Mouse (Mus musculus) ES-E14 (cell line): ENCODE data around the gene Ccdc88c.

Experiments
- MAFK ChIP-seq: IDR thresholded peaks from 2 replicates; pipeline ENCODE4 v1.6.1; 2014; ENCODE audit warnings: mild to moderate bottlenecking, low read depth, low read length, inconsistent platforms; ENCODE audit not compliant: insufficient read depth
- ZNF384 ChIP-seq: IDR thresholded peaks from 2 replicates; pipeline ENCODE4 v1.6.1; 2012; ENCODE audit warnings: low read depth, low read length, inconsistent platforms

DNA sequence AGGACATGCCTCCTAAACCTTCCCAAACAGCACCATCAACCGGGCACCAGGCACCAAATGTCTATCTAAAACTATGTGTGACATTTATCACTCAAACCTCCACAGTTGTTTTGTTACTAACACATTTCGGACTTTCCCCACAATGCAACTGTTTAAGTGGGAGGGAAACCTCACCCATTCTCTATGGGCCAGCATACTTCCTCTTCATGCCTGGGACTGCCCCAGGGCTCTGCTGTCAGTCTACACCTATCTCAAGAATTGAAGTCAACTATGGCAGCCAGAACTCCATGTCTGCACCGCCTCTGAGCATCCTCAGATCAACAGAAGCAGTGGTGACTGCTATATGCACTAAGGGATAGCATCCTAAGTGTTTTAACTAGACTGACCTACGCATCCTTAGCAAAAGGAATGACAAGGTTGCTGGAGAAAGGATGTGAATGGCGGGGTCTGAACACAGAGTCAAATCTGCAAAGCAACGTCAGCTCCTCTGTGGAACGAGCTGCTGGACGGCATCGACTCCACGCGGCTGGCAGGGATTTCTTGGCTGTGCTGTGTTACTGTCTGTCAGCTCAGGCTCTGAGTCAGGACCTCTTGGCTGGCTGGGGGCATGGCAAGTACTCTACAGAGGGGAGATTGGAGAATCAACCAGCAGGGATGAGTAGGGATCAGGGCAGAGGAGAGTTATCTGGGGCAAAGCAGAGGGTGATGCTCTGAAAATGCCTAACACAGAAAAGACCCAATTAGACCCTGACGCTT lies 23.0 kb downstream of the Ccdc88c start:
- TF ChIP-seq MAFK (no peak), ZNF384 (no peak)
